Mouse (Mus musculus) granulocyte monocyte progenitor cell, adult 5-6 weeks (primary cell): ENCODE measurements around the gene Selenom. TPM values are rescaled to one million over a fixed set of nuclear protein-coding genes. Genes with fewer than 3 reads are reported as not detected.
A peak's percentile ranks its signal among the peaks of the same experiment; 100 is the strongest.

Source experiments
- ATAC-seq: replicated peaks from 2 replicates; pipeline ENCODE4 v1.8.0; 2016; ENCODE audit warnings: mild to moderate bottlenecking, moderate TSS enrichment, inconsistent platforms; ENCODE audit not compliant: poor library complexity, severe bottlenecking
- total RNA-seq, 2 experiments: library from RNA; stranded (forward) in 1 of 2; stranded (reverse) in 1 of 2; fragments of 200-712, 200-1000 nt in 1 of 2; fragments of >200 nt in 1 of 2; fragmentation: Nextera tagmentation in 1 of 2; gene quantifications; 2 replicates each; pipeline ENCODE4 v1.2.3; 2014 to 2017

Selenom gene
- total RNA-seq, 2 experiments from 2014 or later, result 17.0 to 22.0 TPM

- no peak for ATAC-seq
Measured at GRCm38 (mm10) chr11:3509181-3510085, 5.1 kb upstream of the Selenom start.

DNA sequence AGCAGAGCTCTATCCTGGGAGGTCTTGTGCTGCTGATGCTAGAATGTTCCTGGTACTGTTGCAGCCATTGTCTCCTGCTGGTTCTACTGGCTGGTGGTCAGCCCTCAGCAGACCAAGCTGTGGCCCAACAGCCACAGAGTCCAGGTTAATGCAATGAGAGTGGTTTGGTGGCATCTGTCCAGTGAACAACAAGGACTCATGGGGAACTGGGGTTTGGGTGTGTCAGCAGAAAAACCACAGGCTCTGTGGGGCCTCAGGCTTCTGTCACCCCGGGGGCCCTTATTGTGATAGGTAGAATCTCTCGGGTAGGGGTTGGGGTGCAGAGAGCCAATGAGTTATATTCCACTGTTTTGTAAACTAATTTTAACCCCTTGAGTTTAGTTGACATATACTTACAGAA is 4.2 kb upstream of the Selenom start:
- ATAC-seq, result peak; percentile 67

DNA sequence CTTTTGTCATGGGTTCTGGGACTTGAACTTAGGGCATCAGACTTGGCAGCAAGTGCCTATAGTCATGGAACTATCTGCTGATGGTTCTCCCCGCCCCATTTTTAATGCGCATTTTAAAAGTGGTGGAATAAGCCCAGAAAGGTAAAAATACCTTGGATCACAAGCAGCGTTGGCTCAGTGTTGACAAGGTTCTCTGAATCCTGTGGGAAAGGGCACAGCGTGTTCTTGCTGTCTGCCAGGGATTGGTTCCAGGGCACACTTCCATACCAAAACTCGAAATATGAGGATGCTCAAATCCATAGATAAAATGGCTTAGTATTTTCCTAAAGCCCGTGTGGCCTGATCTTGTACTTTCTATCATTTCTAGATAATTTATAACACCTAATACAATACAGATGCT is 1.2 kb upstream of the Selenom start:
- ATAC-seq, result no peak

DNA sequence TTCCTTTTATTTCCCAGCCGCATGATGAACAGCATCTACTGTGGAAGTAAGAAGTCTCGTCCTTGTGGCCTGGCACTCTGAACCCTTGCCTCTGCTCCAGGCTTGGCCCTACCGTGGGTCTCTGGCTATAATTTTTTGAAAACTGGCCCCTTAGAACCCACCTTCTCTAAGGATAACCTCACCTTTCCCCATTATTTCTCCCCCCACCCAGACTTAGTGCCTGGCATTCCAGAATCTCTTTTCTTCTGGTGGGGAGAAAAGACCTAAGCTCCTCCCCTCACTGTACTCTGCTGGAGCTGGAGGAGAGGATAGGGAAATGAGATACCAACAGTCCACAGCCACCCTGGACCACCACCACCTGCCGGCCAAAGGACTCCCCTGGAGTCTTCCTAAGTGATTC is 732 bp downstream of the Selenom start:
- ATAC-seq, result no peak

- no peak for ATAC-seq
Measured at GRCm38 (mm10) chr11:3515637-3516036, 1.2 kb downstream of the Selenom start.

DNA sequence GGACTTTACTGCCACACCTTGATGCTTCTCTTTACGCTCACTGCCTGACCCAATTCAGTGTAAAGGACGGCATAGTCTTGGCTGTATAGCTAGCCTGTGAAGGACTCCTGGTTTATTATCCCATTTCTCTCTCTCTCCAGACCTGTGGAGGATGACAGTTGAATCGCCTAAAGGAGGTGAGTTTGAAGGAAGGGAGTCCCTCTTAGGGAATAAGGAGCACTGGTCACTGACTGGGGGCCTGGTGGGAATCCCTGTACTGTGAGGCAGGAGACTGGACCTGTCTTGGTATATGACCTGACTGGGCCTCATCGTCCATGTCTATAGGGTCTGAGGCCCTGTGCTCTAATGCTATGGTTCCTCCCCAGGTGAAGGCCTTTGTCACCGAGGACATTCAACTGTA is 1.6 kb downstream of the Selenom start:
- no peak for ATAC-seq

GRCm38 (mm10) chr11:3516859-3517845 is 2.7 kb downstream of the Selenom start:
- peak; percentile 34 for ATAC-seq

- no peak for ATAC-seq
Measured at GRCm38 (mm10) chr11:3517846-3518732, 3.6 kb downstream of the Selenom start.

GRCm38 (mm10) chr11:3519051-3519726 is 4.7 kb downstream of the Selenom start:
- ATAC-seq, result no peak

DNA sequence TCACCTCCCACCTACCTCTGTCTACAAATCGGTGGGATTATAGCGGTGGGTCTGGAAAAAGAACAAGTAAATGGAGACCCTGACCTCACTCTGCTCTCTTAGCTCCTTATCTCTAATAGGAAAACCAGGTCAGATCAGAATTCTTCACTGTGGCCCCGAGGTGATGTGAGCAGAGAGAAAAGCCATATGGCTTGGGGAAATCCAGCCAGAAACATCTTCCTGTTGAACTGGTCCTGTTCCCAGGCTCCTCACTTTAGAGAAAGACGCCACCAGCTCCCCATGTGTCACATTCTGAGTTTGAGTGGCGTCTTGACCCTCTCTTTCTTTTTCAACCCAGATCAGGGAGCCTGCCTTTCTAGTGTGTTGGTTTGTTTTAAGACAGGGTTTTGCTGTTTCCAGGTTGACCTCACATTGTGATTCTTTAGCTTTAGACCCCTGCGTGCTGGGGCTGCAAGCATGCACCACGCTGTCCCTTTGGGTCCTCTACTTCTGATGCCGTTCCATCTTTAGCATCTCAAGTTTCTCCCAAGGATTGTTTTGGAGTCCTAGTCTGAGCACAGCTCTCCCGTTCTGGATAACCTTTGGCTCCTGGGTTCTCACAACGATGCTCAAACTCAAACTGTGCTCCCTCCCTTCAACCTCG is 5.4 kb downstream of the Selenom start:
- no peak for ATAC-seq

DNA sequence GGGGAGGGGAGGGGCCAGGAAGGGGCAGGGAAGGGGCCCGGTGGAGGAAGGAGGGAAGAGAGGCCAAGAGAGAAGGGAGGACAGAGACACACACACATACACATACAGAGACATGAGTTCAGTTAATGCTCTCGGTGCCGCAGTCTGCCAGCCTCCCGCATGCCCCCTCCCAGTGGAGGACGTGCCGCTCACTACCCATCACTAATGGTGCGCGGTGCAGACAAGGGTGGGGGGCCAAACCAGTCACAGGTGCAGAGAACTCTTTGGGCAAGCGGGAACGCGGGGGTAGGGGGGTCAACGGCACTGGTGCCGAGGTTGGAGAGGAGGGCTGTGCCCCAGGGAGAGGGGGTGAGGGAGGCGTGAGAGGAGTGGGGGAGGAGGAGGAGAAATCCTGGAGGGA is 6.4 kb downstream of the Selenom start:
- ATAC-seq, result no peak

DNA sequence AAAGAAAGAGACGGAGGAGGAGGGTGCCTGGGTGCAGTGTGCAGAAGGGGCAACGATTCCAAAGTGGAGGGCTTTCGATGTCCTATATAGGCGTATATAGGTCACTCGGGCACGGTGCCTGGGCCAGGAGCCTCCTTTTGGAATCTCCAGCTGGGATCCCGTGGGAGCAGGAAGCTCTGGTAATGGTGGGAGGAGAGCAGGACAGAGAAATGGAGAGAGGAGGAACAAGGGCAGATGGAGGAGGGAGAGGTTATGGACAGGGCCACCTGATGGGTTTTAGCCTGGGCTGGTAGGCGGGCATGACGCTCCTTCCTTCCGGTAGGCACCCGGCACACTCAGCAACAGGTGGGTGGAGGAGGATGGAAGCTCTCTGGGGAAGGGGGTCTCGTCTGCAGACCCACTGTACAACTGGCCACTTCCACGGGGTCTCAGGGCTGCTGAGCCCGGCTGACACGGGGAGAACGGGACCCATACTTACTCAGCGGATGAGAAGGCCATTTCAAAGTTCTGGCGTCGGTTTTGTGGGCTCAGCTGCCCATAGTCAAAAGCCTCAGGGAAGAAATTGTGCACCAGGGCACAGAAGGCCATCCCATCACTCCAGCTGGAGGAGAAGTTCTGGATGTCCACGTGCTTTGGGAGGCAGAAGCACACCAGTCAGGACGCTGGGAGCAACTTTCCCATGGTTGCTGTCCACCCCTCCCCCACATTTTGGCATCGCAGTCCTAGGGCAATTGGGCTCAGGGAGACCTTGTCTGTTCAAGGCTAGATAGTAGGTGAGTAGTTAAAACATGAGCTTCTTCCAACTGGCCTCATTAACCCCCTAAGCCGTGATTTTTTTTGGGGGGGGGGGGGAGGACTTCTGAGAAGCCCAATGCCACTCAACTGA is 7.1 kb downstream of the Selenom start:
- ATAC-seq, result no peak

- no peak for ATAC-seq
Measured at GRCm38 (mm10) chr11:3522285-3523000, 8.0 kb downstream of the Selenom start.

DNA sequence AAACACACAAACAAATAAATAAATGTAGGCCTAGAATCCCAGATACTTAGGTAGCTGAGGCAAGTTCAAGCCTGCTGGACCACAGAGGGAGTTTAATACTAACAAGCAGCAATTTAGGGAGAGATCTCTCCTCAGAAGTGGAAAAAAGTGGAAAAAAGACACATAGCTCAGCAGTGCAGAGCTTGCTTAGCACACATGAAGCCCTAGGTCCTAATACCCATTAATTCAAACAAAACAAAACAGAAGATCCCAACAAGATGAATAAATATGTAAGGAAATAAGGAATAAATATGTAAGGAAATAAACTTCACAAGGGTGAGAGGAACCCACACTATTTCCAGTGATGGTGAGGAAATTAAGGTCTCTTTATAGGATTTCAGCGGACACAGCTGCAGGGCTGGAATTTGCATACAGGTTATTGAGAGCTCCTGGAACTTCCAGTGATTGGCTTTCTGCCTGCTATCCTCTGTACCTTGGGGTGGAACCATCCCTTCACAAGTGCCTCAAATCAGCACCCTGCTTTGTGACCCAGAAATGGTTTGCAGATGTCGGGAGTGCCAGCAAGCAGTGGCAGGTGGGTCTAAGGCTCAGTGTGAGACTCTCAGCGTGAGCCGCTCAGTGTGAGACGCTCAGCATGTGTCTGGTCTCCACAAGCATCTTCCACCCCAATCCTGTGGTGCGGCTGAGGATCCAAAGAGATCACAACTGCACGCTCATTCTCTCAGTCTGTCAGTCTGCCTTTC is 9.5 kb downstream of the Selenom start:
- no peak for ATAC-seq

- no peak for ATAC-seq
Measured at GRCm38 (mm10) chr11:3525560-3525959, 11.1 kb downstream of the Selenom start.

DNA sequence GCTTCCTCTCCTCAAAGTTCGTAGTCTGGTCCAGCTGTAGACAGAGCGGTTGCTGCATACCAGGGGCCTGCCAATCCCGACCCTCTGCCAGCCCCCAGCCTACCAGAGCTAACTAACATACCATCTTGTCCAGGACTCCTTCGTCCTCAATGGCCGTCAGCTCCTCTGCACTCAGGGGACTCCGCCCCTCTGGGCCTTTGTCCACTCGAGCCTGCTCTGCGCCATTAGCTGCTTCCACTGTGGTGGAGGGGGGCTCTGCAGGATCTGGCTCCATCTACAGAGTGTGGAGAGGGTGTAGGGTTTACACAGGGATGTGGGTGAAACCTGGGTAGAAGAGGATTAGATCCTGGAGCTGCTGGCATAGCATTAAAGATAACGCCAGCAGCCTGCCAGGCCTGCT is 11.7 kb downstream of the Selenom start:
- ATAC-seq, result no peak
